Mouse (Mus musculus) embryonic stem cell, embryonic (primary cell): ENCODE measurements at regions not wholly inside any gene's neighbourhood (a gene's known extent, or its start where the extent isn't known, plus 50 kb on each side); places are given as distances from the start of the nearest gene placed in this dataset.

Source experiments
- CTCF ChIA-PET, 4 experiments: fragments of 300-600 bp in 2 of 4; fragments of 350-600 bp in 2 of 4; sonication (Branson Sonifier 250); formaldehyde crosslinking; loops; one replicate each; lab custom pipeline; 2022; ENCODE audit warnings: inconsistent platforms in 2 of 4; lab: Charles Lee
- POLR2A ChIA-PET, 4 experiments: fragments of 300-600 bp in 2 of 4; fragments of 350-600 bp in 2 of 4; sonication (Branson Sonifier 250); formaldehyde crosslinking; loops; one replicate each; lab custom pipeline; 2022; ENCODE audit warnings: antibody characterized with exemption in 4 of 4, inconsistent platforms in 1 of 4; lab: Charles Lee

DNA sequence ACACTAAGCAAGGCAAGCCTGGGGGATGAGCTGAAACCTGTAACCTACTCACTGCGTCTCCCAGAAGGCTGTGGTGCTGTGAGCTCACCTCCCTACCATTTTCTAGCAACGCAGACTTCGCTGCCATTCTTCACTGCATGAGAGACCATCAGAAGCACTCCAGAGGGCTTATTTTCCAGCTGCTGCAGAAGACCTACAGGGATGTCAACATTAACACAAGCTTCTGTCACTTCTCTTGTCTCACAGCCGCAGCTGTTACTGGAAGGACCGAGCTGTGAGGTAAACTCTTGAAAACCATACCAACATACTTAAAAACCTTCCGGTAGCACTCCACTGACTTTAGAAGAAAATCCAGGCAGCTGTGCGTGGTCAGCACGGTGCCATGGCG, 54.3 kb upstream of the Mycn start:
- ChIA-PET CTCF (interaction anchor here (0.6 to 1.7 kb wide), 6 partner anchors 14 to 373 kb away, joined by 3 to 5 read pairs (median 4); no protein-coding TSS in a partner anchor), POLR2A (interaction anchor here in 3 of 4 experiments (0.5 to 2.7 kb wide), 8 partner anchors 9 to 436 kb away, joined by 3 to 12 read pairs (median 5); partner anchors contain the start of gene Mycn (in 1 of the 3))

DNA sequence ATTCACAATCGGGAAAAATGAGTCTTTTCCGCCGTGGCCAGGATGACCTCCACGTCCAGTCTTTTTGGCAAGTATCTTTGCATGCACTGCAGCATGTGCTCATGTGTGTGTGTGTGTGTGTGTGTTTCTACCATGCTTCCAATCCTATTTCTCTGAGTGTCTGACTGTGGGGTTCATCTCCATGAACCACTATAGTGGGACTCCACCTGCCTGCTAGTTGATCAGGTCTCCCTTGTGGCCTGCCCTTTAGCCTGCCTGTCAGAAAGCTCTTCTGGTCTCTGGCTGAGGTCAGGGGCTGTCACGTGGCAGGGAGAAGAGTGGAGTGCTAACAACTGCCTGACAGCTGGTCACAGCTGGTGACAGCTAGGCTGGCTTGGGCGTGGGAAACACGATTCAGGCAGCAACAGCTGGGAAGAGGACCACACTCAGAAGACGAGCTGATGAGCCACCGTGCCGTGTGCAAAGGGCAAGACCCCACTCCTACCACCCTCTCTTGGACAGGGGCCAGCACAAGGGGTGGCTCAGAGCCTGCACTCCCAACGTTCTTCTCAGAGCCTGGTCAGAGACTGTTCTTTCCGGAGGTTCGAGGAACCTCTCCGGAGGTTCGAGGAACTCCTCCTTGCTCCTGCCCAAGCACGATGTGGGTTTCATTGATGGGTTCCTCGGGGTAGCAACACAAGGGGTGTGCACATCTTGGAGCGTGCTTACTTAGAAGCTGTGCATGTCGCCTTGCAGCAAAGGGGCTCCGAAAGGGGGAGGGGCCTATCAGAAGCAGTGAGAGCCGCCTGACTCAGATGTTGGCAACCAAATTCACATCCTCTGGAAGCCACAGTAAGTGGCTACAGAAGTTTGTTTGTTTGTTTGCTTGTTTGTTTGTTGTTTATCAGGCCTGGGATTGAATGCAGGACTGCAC, 53.6 kb upstream of the Mycn start:
- CTCF ChIA-PET = interaction anchor here (0.6 to 1.7 kb wide), 7 partner anchors 14 to 373 kb away, joined by 3 to 5 read pairs (median 4); no protein-coding TSS in a partner anchor
- POLR2A ChIA-PET = interaction anchor here (0.7 to 2.7 kb wide), 9 partner anchors 8 to 207 kb away, joined by 3 to 12 read pairs (median 5); partner anchors contain the start of gene Mycn (in 1 of the 4)

DNA sequence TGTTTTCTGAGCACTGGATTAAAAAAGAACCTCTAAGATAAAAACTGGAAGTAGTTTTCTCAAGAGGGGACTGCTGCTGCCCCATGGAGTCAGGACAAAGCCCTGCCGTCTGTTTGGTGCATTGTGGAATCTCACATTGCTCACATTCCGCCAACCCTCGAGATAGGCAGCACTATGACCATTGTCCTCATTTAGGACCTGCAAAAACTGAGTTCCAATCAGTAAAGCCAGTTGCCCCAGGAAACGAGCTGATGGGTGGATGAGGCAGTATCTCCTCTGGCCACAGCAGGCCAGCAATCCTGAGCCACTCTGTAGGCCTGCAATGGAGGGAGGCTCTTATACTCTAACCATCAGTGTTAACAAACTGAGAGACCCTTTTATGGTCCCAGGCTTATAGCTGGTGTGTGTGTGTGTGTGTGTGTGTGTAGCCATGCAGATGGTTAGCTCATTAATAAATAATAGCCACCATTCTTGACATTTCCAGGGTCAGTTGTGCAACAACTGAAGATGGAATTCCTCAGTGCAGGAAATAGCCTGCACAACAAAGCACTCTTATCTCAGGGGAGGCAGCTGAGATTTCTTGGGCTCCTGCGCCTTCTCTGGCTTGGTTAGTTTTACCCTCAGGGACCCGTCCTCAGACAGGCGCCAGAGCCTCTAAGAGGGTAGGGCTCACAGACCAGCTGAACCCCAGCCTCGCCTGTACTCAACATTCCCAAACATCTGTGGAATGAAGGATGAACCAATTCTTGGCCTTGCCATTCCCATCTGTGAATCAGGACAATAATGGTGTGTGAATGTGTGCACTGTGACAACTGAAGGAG, 52.4 kb upstream of the Mycn start:
- POLR2A ChIA-PET = interaction anchor here in 3 of 4 experiments (0.6 to 2.7 kb wide), 10 partner anchors 9 to 206 kb away, joined by 3 to 12 read pairs (median 3); partner anchors contain the start of gene Mycn (in 1 of the 3)

More for the DNA sequence above, 52.4 kb upstream of the Mycn start:
- CTCF ChIA-PET = interaction anchor here in 1 of 4 experiments (0.5 to 1.1 kb wide), 2 partner anchors 16 to 58 kb away, joined by 3 read pairs; no protein-coding TSS in a partner anchor
